Mouse (Mus musculus) layer of hippocampus, postnatal 10 days (tissue): ENCODE data around the gene Hoxb5. TPM values are rescaled to one million over a fixed set of nuclear protein-coding genes. Genes with fewer than 3 reads are reported as not detected.

ENCODE experiments used
- DNase-seq, 2 experiments: peaks; one replicate each; pipeline ENCODE4 v3.0.0; 2021; ENCODE audit warnings: low spot score in 2 of 2
- microRNA-seq, 2 experiments: library from miRNA; unstranded; fragments of <30 nt; microRNA quantifications; one replicate each; pipeline ENCODE4 v1.2.0; 2021
- total RNA-seq, 2 experiments: library from RNA; stranded (reverse); gene quantifications; 2 replicates each; pipeline ENCODE4 v1.2.3; 2021

The Hoxb5 gene
- total RNA-seq, 2 experiments from 2014 or later = not detected

DNA sequence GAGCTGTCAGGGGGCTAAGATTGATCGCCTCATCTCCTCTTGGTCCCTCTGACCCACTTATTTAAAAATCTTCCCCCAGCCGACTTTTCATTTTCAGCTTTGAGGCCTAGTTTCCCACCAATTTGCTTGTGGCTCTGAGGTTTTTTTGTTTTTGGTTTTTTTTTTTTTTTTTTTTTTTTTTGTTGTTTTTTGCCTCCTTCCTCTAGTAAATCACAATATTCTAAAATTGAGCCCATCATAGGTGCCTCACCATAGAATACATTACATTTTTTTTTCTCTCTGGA, 47.1 kb downstream of the Hoxb5 start, which contains the start of gene Hoxb2:
TSS of gene Hoxb2 (plus strand) at position 185 of the 284 bp plus-strand sequence.
- no peak for DNase-seq

DNA sequence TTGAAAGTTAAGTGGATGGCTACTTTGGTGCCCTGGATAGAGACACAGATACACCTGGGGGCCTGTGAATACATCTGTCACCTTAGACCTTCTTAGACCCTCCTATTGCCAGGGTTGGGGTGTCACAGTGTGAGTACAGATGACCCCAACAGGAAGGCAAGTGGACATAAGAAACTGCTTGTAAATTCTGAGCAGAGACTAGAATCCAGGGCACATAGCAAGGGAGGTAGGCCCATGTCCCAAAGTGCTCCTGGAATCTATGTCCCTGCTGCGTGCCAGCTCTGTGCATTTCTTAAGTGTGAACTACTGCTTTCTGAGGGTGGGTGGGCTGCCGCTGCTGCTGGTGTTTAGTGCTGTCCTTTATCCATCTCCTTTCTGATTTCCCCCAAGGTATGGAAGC, 47.7 kb downstream of the Hoxb5 start:
- DNase-seq = no peak

DNA sequence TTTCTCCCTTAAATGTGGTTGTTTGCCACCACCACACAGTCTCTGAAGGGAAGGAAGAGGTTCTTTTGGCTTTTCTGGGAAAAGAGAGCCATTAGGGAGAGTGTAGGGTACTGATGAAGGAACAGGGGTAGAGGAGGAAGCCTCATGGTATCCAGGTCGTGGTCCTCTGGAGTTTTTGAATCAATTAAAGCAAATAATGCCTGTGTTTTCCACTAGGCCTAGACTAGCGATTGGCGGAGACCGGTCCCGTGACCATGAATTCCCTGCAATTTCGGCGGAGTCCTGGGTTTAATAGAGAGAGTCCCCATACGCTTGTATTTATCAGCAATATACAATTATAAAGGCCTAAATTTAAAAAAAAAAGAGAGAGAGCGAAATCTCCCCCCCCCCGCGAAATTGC, 48.2 kb downstream of the Hoxb5 start:
- DNase-seq = no peak

DNA sequence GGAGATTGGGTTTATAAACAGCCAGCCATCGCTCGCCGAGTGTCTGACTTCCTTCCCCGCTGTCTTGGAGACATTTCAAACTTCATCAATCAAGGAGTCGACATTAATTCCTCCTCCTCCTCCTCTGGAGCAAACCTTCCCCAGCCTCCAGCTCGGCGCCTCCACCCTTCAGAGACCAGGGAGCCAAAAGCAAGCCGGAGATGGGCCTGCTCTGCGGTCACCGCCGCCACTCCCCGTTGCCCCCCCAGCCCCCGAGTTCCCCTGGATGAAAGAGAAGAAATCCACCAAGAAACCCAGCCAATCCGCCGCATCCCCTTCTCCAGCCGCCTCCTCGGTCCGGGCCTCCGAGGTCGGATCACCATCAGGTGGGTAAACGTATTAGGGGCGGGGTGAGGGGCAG, 48.7 kb downstream of the Hoxb5 start:
- no peak for DNase-seq

DNA sequence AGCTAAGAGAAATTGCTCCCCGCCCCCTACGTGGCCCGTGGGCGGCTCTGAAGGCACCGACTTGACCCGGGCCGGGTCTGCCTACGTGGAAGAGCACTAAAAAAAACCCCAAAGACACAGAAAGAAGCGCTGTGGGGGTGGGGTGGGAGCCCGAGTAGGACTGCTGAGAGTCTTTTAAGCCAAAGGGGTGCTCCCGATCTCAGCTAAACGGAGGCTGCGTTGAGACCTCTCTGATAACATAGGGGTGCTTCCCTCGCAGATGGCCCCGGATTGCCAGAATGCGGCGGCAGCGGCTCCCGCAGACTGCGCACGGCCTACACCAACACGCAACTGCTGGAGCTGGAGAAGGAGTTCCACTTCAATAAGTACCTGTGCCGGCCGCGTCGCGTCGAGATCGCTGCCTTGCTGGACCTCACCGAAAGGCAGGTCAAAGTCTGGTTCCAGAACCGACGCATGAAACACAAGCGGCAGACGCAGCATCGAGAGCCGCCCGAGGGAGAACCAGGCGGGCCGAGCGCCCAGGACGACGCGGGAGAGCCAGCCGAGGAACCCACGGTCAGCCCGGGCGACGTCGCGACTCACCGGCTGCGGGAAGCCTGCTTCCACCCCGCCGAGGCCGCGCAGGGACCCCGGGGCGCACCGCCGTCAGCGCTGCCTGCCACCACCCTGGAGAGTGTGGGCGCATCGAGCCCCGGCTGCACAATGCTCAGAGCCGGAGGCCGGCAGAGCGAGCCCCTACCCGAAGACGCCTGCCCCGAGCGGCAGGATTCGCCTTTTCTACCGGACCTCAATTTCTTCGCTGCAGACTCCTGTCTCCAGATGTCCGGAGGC, 49.8 kb downstream of the Hoxb5 start:
- DNase-seq = no peak

DNA sequence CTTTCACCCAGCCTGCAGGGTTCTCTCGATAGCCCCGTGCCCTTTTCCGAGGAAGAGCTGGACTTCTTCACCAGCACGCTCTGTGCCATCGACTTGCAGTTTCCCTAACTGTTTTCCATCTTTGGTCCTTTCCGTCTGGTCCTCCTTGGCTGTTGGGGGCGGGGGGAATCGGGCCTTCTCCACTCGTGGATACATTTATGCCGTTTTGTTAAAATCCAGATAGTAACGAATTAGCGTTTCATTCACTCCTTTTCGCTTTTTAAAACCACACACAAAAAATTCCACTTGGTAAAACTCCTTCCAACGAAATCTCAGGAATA, 50.3 kb downstream of the Hoxb5 start:
- peak; percentile 13 to 22 for DNase-seq

DNA sequence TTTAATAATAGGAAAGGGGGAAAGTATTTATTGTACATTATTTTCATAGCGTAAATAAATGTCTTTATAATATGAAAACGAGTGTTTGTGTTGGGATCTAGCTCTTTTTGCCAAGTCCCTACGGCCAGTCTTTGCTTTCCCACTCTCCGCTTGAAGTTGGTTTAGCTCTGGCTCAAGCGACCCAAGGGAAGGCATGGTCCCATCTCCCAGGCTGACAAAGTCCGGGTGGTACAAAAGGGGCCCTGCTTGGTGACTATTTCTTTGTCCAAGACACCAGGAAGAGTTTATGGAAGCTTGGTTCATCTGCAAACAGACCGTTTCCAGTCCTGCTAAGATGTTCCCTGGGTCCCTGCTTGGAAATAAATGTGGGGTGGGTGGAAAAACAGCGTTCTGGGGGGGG, 50.8 kb downstream of the Hoxb5 start:
- DNase-seq = no peak

DNA sequence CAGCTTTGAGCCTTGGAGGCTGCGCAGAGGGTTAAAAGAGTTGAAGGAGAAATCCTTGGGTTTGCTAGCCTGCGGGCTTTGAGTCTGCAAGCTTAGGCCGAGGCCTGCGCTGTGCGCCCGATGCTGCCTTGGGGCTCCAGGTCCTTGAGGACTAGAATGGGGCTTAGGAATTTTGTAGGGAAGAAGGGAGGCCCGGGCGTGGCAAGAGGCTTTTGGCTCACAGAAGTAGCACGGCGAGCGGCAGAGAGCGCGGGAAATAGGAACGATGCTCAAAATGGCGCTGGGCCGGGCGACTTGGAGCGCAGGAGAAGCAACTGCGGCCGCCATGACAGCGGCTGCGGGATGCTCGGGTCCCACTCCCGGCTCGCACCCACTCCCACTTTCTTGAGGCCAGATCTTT, 51.2 kb downstream of the Hoxb5 start:
- DNase-seq = no peak

DNA sequence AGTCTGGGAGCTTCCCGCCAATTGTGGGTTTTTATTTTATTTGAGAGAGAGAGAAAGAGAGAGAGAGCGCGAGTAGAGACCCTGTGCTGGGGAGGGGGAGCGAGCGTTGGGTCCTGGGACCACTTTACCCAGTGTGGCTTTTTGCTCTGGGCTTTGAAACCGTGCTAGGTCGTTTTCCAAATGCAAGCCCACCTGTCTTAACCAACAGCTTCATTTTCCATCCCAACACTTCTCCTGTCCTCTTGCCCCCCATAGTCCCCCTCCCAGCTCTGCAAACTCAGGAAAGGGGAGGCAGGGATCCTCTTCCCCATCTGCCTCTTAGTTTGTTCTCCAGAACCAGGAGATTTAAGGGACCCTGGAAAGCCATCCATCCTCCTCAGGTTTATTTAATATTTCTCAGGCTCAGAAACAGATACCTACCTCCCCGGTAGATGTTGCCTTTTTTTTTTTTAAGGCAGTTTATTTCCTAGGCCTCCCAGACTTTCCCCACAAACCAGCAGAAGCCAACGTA, 51.7 kb downstream of the Hoxb5 start:
- no peak for DNase-seq

Small RNAs within 50 kb of the gene (microRNA-seq; reads per million reads assigned to microRNA genes)
- gene Mir10a (5.5 to 8.7 reads per million in 2 experiments), gene Mir196a-1 (0 to 0.89 reads per million in 2 experiments)

Other genes starting within 250 kb of the Hoxb5 start
- gene Ube2z, start 237.9 kb upstream of the Hoxb5 start, total RNA-seq = 10 to 100 TPM; 56.6 to 57.8 TPM
- gene Atp5g1, start 227.7 kb upstream of the Hoxb5 start, total RNA-seq = 100 to 1,000 TPM; 583 to 624 TPM
- not detected for gene Calcoco2, start 191.4 kb upstream of the Hoxb5 start, total RNA-seq
- under 1 TPM; 0.42 to 0.55 TPM for gene Ttll6, start 169.6 kb upstream of the Hoxb5 start, total RNA-seq
- gene Hoxb13, start 109.0 kb upstream of the Hoxb5 start, total RNA-seq = not detected
- gene Hoxb9, start 31.9 kb upstream of the Hoxb5 start, total RNA-seq = not detected
- gene Hoxb8, start 21.4 kb upstream of the Hoxb5 start, total RNA-seq = not detected
- not detected for gene Hoxb7, start 16.7 kb upstream of the Hoxb5 start, total RNA-seq
- not detected for gene Hoxb6, start 10.9 kb upstream of the Hoxb5 start, total RNA-seq
- not detected for gene Hoxb4, start 14.9 kb downstream of the Hoxb5 start, total RNA-seq
- gene Hoxb3, start 20.0 kb downstream of the Hoxb5 start, total RNA-seq = not detected
- not detected for gene Hoxb2, start 47.2 kb downstream of the Hoxb5 start, total RNA-seq
- gene Hoxb1, start 62.4 kb downstream of the Hoxb5 start, total RNA-seq = not detected
- 1 to 10 TPM; 1.4 to 2.0 TPM for gene Skap1, start 161.3 kb downstream of the Hoxb5 start, total RNA-seq